Mouse (Mus musculus): Measurements from ENCODE around the gene Usp8. TPM values are rescaled to one million over a fixed set of nuclear protein-coding genes. Genes with fewer than 3 reads are reported as not detected.

Usp8 gene
- polyA plus RNA-seq, 1 experiment from 2014 or later: 47.7 TPM

DNA sequence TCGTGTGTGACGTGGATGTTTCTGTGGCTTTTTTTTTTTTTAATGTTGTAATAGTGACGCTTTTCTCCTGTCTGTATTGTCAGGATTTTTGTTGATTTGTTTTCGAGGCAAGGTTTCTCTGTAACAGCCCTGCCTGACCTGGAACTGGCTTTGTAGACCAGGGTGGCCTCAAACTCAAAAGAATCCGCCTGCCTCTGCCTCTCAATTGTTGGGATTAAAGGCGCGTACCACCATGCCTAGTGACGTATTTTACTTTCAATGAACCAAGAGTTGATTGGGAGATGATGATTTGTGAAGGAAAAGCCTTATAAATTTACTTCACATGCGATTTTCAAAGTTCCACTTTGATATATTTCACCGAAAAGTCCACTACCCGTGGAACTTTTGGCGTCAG, 31.0 kb upstream of the Usp8 start, which contains the start of gene Gabpb1:
TSS of gene Gabpb1 (minus strand) at position 216 of the 394 bp plus-strand sequence.
- DNase-seq (ENCODE audit: low spot score): no peak
- no peaks in the 10 kb centered on the region for H3K9me3 ChIP-seq (ENCODE audit: control insufficient read depth, low read length)
- peak within 1 kb of the TSS; percentile 100 for H3K9ac ChIP-seq (ENCODE audit: low read length)
- H3K27me3 ChIP-seq (ENCODE audit: control insufficient read depth, insufficient read depth, low read length): no peaks in the 10 kb centered on the region
- ATAC-seq (ENCODE audit: insufficient read depth, low FRiP score, low TSS enrichment): no peak
- H3K4me3 ChIP-seq (ENCODE audit: low read depth, low read length): peak within 1 kb of the TSS; percentile 98
- WGBS: 31% methylated on average over 12 of the region's 12 CpGs
- H3K4me2 ChIP-seq (ENCODE audit: low read depth): peak within 1 kb of the TSS; percentile 55
- peaks cover 3% of the 10 kb centered on the region; the same call in 1 of the 2 replicates for H3K4me1 ChIP-seq (ENCODE audit: control insufficient read depth, insufficient read depth, low read length)
- no peaks in the 10 kb centered on the region; the same call in 1 of the 2 replicates for H3K36me3 ChIP-seq (ENCODE audit: control insufficient read depth, insufficient read depth, low read length)
- peak within 1 kb of the TSS; percentile 100 for H3K27ac ChIP-seq (ENCODE audit: low read depth, low read length)

- 94% methylated on average over 1 of the region's 1 CpGs for WGBS
Observed at GRCm38 (mm10) chr2:126677366-126677765, 29.8 kb upstream of the Usp8 start.

DNA sequence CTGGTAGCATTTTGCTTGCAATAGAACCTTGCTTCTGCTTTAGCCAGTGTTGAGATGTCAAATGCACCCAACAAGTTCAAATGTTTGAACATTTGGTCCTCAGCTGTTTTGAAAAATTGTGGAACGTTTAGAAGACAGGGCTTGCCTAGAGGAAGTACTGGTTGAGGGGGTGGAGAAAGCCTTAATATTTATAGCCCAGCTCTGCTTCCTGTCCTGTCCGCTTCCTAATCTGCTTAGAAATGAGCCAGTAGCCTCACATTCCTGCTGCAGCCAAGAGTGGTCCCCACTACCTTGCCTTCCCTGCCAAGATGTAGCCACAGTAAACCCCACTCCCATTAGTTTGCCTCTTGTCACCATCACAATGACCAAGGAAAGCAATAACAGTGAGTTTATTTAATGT, 24.8 kb upstream of the Usp8 start:
- Histone ChIP-seq H3K27me3 (ENCODE audit: control insufficient read depth, insufficient read depth, low read length) (no peaks in the 10 kb centered on the region), H3K4me3 (ENCODE audit: low read depth, low read length) (no peak overlapping the region), H3K36me3 (ENCODE audit: control insufficient read depth, insufficient read depth, low read length) (no peaks in the 10 kb centered on the region), H3K4me1 (ENCODE audit: control insufficient read depth, insufficient read depth, low read length) (no peaks in the 10 kb centered on the region), H3K4me2 (ENCODE audit: low read depth) (no peak overlapping the region), H3K27ac (ENCODE audit: low read depth, low read length) (no peak overlapping the region), H3K9ac (ENCODE audit: low read length) (no peak overlapping the region), H3K9me3 (ENCODE audit: control insufficient read depth, low read length) (no peaks in the 10 kb centered on the region)
- no peak for ATAC-seq (ENCODE audit: insufficient read depth, low FRiP score, low TSS enrichment)
- no peak for DNase-seq (ENCODE audit: low spot score)
- 86% methylated on average over 2 of the region's 2 CpGs for WGBS

More at GRCm38 (mm10) chr2:126677366-126677765, 29.8 kb upstream of the Usp8 start:
- Histone ChIP-seq H3K9ac (ENCODE audit: low read length) (no peak overlapping the region), H3K27ac (ENCODE audit: low read depth, low read length) (no peak overlapping the region), H3K27me3 (ENCODE audit: control insufficient read depth, insufficient read depth, low read length) (no peaks in the 10 kb centered on the region), H3K36me3 (ENCODE audit: control insufficient read depth, insufficient read depth, low read length) (no peaks in the 10 kb centered on the region; the same call in 1 of the 2 replicates), H3K4me3 (ENCODE audit: low read depth, low read length) (no peak overlapping the region), H3K4me1 (ENCODE audit: control insufficient read depth, insufficient read depth, low read length) (peaks cover 3% of the 10 kb centered on the region; the same call in 1 of the 2 replicates), H3K9me3 (ENCODE audit: control insufficient read depth, low read length) (no peaks in the 10 kb centered on the region), H3K4me2 (ENCODE audit: low read depth) (no peak overlapping the region)
- DNase-seq (ENCODE audit: low spot score): no peak
- no peak for ATAC-seq (ENCODE audit: insufficient read depth, low FRiP score, low TSS enrichment)

DNA sequence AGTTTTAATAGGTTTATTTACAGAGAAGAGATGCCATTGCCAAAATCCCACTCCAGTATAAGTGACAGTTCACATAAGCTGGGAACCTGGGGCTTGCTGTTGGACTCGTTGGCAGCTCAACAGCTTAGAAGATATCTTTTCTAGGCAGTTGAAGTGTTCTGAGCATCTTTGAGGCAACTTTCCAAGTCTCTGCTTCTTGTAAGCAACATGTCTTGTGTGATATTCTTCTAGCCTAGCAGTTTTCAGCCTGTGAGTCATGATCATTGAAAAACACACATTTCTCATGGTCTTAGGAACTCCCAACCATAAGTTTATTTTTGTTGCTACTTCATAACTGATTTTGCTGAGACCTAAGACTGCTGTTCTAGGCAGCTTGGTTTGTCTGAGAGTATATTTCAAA, 24.2 kb upstream of the Usp8 start:
- no peaks in the 10 kb centered on the region for H3K9me3 ChIP-seq (ENCODE audit: control insufficient read depth, low read length)
- ATAC-seq (ENCODE audit: insufficient read depth, low FRiP score, low TSS enrichment) (no peak), DNase-seq (ENCODE audit: low spot score) (no peak)
- no peaks in the 10 kb centered on the region for H3K4me1 ChIP-seq (ENCODE audit: control insufficient read depth, insufficient read depth, low read length)
- no peaks in the 10 kb centered on the region for H3K27me3 ChIP-seq (ENCODE audit: control insufficient read depth, insufficient read depth, low read length)
- H3K9ac ChIP-seq (ENCODE audit: low read length): no peak overlapping the region
- H3K4me3 ChIP-seq (ENCODE audit: low read depth, low read length): no peak overlapping the region
- 97% methylated on average over 1 of the region's 1 CpGs for WGBS
- H3K4me2 ChIP-seq (ENCODE audit: low read depth): no peak overlapping the region
- H3K36me3 ChIP-seq (ENCODE audit: control insufficient read depth, insufficient read depth, low read length): no peaks in the 10 kb centered on the region
- H3K27ac ChIP-seq (ENCODE audit: low read depth, low read length): no peak overlapping the region

- Histone ChIP-seq H3K4me1 (ENCODE audit: control insufficient read depth, insufficient read depth, low read length) (no peaks in the 10 kb centered on the region), H3K27ac (ENCODE audit: low read depth, low read length) (no peak overlapping the region), H3K4me2 (ENCODE audit: low read depth) (no peak overlapping the region), H3K27me3 (ENCODE audit: control insufficient read depth, insufficient read depth, low read length) (no peaks in the 10 kb centered on the region), H3K9me3 (ENCODE audit: control insufficient read depth, low read length) (no peaks in the 10 kb centered on the region), H3K9ac (ENCODE audit: low read length) (no peak overlapping the region), H3K4me3 (ENCODE audit: low read depth, low read length) (no peak overlapping the region), H3K36me3 (ENCODE audit: control insufficient read depth, insufficient read depth, low read length) (no peaks in the 10 kb centered on the region)
- no peak for ATAC-seq (ENCODE audit: insufficient read depth, low FRiP score, low TSS enrichment)
- 80% methylated on average over 3 of the region's 3 CpGs for WGBS
- no peak for DNase-seq (ENCODE audit: low spot score)
Observed at GRCm38 (mm10) chr2:126691290-126691689, 15.8 kb upstream of the Usp8 start.

- H3K9me3 ChIP-seq (ENCODE audit: control insufficient read depth, low read length): no peaks in the 10 kb centered on the region
- WGBS: 89% methylated on average over 6 of the region's 6 CpGs
Observed at GRCm38 (mm10) chr2:126695285-126695684, 11.8 kb upstream of the Usp8 start.

DNA sequence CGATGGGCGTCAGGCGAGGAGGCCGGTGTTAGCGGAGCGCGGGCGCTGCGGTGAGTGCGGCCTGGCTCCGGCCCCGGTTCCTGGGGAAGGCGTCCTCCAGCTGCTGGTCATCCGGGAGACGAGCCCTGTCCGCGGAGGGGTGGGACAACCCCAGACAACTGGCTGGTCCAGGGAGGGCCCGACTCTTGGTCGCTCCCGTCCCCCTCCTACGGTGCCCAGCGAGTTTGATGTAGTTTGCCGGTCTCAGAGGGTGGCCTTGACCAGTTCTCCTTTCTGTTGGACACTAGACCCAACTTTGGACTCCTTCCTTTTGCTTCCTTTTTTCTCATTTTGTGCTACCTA, 281 bp downstream of the Usp8 start:
- peaks cover 3% of the 10 kb centered on the region; the same call in 1 of the 2 replicates for H3K4me1 ChIP-seq (ENCODE audit: control insufficient read depth, insufficient read depth, low read length)
- peak; percentile 86 for ATAC-seq (ENCODE audit: insufficient read depth, low FRiP score, low TSS enrichment)
- WGBS: under 1% methylated on average over 23 of the region's 23 CpGs

More at GRCm38 (mm10) chr2:126695285-126695684, 11.8 kb upstream of the Usp8 start:
- Histone ChIP-seq H3K4me3 (ENCODE audit: low read depth, low read length) (no peak overlapping the region), H3K27me3 (ENCODE audit: control insufficient read depth, insufficient read depth, low read length) (no peaks in the 10 kb centered on the region), H3K9ac (ENCODE audit: low read length) (no peak overlapping the region), H3K4me2 (ENCODE audit: low read depth) (no peak overlapping the region), H3K4me1 (ENCODE audit: control insufficient read depth, insufficient read depth, low read length) (no peaks in the 10 kb centered on the region), H3K27ac (ENCODE audit: low read depth, low read length) (no peak overlapping the region), H3K36me3 (ENCODE audit: control insufficient read depth, insufficient read depth, low read length) (no peaks in the 10 kb centered on the region)
- DNase-seq (ENCODE audit: low spot score): no peak
- ATAC-seq (ENCODE audit: insufficient read depth, low FRiP score, low TSS enrichment): no peak

DNA sequence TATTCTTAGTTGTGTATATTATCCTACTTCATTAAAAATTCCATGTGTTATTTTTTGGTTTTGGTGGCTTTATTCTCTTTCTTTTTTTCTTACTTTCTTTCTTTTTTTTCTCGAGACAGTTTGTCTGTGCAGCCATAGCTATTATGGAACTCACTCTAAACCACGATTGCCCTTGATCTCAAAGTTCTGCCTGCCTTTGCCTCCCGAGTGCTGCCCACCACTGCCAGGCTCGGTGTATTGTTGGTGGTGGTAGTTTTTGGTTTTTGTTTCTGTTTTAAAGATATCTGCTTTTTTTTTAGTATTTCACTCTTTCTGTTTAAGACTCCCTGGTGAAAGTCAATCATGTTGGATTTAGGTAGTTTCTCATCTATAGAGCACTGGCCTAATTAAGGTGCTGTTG, 1.2 kb downstream of the Usp8 start:
- no peaks in the 10 kb centered on the region for H3K27me3 ChIP-seq (ENCODE audit: control insufficient read depth, insufficient read depth, low read length)
- no peaks in the 10 kb centered on the region for H3K9me3 ChIP-seq (ENCODE audit: control insufficient read depth, low read length)
- ATAC-seq (ENCODE audit: insufficient read depth, low FRiP score, low TSS enrichment) (no peak), DNase-seq (ENCODE audit: low spot score) (no peak)
- no peak overlapping the region for H3K27ac ChIP-seq (ENCODE audit: low read depth, low read length)
- WGBS: 91% methylated on average over 4 of the region's 4 CpGs
- H3K9ac ChIP-seq (ENCODE audit: low read length): no peak overlapping the region
- H3K36me3 ChIP-seq (ENCODE audit: control insufficient read depth, insufficient read depth, low read length): no peaks in the 10 kb centered on the region
- peak overlapping the region; percentile 58 for H3K4me2 ChIP-seq (ENCODE audit: low read depth)
- H3K4me3 ChIP-seq (ENCODE audit: low read depth, low read length): peak overlapping the region; percentile 73; the same call in 1 of the 2 replicates
- peaks cover 3% of the 10 kb centered on the region; the same call in 1 of the 2 replicates for H3K4me1 ChIP-seq (ENCODE audit: control insufficient read depth, insufficient read depth, low read length)

More for the DNA sequence above, 281 bp downstream of the Usp8 start:
- no peak for DNase-seq (ENCODE audit: low spot score)
- H3K27me3 ChIP-seq (ENCODE audit: control insufficient read depth, insufficient read depth, low read length): no peaks in the 10 kb centered on the region
- H3K4me2 ChIP-seq (ENCODE audit: low read depth): peak overlapping the region; percentile 58
- H3K27ac ChIP-seq (ENCODE audit: low read depth, low read length): no peak overlapping the region; the same call in 1 of the 2 replicates
- no peaks in the 10 kb centered on the region for H3K36me3 ChIP-seq (ENCODE audit: control insufficient read depth, insufficient read depth, low read length)
- peak overlapping the region; percentile 73 for H3K4me3 ChIP-seq (ENCODE audit: low read depth, low read length)
- H3K9ac ChIP-seq (ENCODE audit: low read length): peak overlapping the region; percentile 78
- H3K9me3 ChIP-seq (ENCODE audit: control insufficient read depth, low read length): no peaks in the 10 kb centered on the region

- Histone ChIP-seq H3K4me1 (ENCODE audit: control insufficient read depth, insufficient read depth, low read length) (peaks cover 3% of the 10 kb centered on the region; the same call in 1 of the 2 replicates), H3K36me3 (ENCODE audit: control insufficient read depth, insufficient read depth, low read length) (no peaks in the 10 kb centered on the region), H3K4me2 (ENCODE audit: low read depth) (no peak overlapping the region), H3K27me3 (ENCODE audit: control insufficient read depth, insufficient read depth, low read length) (no peaks in the 10 kb centered on the region), H3K27ac (ENCODE audit: low read depth, low read length) (no peak overlapping the region), H3K4me3 (ENCODE audit: low read depth, low read length) (no peak overlapping the region), H3K9me3 (ENCODE audit: control insufficient read depth, low read length) (no peaks in the 10 kb centered on the region), H3K9ac (ENCODE audit: low read length) (no peak overlapping the region)
- no peak for ATAC-seq (ENCODE audit: insufficient read depth, low FRiP score, low TSS enrichment)
- 97% methylated on average over 5 of the region's 5 CpGs for WGBS
- DNase-seq (ENCODE audit: low spot score): no peak
Observed at GRCm38 (mm10) chr2:126712526-126712925, 5.4 kb downstream of the Usp8 start.

Data from neural tube, embryonic 11.5 days (tissue).